Mouse (Mus musculus): ENCODE data around the gene Pole2. TPM values are rescaled to one million over a fixed set of nuclear protein-coding genes. Genes with fewer than 3 reads are reported as not detected.

The Pole2 gene
- total RNA-seq (2017): 24.0 and 60.9 TPM in 2 replicates

DNA sequence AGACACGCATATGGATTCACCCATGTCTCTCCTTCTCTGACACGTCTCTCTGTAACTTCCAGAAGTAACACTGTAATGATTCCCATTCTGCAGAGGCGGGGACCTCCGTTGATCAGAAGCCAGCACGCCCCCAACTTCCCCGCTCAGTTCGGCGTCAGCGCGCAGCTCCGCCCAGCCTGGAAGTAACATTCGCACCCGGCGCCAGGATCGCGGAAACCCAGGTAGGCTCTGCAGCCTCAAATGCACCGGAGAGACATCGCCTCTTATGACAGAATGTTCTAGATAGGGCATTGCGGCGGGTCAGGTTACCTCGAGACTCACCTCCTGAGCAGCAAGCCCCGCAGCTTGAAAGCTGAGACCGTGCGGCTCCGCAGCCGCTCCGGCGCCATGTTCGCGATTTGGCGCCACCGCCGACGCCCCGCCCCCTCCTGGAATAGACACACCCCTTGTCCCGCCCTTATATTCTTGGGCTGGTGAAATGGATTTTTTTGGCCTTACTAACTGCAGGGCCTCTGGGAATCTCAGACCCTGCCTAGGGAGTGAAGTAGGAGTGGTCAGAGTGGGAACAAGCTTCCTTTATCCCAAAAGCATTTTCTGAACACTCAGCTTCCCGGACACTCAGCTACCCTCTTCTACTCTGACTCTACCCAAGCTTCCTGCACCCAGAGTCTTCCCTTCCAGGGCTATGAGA lies at the start of gene Pole2:
TSS of gene Pole2 (minus strand) at position 420 of the 691 bp plus-strand sequence.
- ATAC-seq (replicated peaks in 1 of 2; ENCODE audit: insufficient read depth in 1 of 2, low FRiP score in 2 of 2, low TSS enrichment in 1 of 2, low read depth in 1 of 2, poor library complexity in 2 of 2, severe bottlenecking in 2 of 2): peak; percentile 92 to 94

DNA sequence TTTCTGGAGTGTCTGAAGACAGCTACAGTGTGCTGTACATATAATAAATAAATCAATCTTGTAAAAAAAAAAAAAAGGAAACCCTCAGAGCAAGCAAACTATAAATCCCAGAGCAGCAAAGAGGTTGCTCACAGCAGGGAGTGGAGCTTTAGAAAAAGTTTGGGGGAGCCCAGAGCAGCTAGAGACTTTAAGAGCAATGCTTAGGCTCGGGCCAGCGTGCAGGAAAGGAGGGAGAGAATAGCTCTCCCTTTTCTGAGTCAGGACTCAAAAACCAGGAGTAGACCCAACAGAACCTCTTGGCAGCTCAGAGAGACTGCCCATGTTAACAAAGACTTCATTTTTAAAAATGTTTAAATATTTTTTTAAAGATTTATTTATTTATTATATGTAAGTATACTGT lies 41.0 kb upstream of the Pole2 start:
- ATAC-seq (replicated peaks in 1 of 2; ENCODE audit: insufficient read depth in 1 of 2, low FRiP score in 2 of 2, low TSS enrichment in 1 of 2, low read depth in 1 of 2, poor library complexity in 2 of 2, severe bottlenecking in 2 of 2): no peak

DNA sequence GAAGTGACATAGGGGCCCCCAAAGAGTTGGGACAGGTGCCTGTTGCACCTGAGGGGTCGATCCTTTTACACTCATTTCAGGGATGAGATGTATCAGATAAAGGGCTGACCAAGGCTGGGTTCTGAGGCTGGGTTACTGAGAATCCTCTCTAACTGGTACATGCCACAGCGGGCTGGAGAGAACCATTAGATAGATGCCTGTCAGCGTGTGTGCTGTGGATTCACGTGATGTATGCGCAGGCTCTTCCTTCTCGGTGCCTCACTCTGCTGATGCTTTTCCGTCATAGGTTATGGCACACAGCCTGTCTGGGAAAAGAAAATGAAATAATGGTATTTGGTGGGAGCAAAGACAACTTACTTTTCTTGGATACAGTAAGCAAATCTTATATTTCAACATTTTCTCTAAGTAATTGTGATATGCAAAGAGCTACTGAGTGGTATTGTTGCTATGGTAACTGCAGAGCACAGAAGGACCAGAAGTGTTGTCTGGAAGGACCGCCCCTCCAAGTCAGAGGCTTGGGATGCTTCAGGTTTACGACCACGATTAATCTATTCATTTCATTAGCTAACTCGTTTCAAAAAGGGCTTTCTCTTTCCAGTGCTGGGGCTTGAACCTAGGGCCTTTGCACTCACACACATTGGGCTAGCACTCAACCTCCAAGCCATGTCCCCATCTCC lies 40.1 kb upstream of the Pole2 start:
- ATAC-seq (replicated peaks in 1 of 2; ENCODE audit: insufficient read depth in 1 of 2, low FRiP score in 2 of 2, low TSS enrichment in 1 of 2, low read depth in 1 of 2, poor library complexity in 2 of 2, severe bottlenecking in 2 of 2): no peak

DNA sequence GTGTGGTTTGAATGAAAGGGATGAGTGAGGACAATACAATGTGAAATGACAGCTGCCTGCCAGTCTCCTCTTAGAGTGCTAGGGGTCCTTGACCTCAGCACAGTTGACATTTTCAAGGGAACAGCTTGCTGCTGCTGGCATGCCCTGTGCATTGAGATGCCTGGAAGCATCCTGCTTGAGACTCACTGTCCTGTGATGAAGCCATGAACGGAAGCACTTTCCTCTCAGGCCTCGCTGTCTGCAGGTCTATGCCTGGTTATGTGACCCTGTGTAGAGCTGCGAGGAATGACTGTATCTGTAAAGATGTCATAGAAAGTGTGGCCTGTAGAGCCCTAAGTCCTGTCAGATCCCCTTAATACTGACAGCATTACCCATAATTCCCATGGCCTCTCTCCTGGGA lies 37.0 kb upstream of the Pole2 start:
- ATAC-seq (replicated peaks in 1 of 2; ENCODE audit: insufficient read depth in 1 of 2, low FRiP score in 2 of 2, low TSS enrichment in 1 of 2, low read depth in 1 of 2, poor library complexity in 2 of 2, severe bottlenecking in 2 of 2): no peak

DNA sequence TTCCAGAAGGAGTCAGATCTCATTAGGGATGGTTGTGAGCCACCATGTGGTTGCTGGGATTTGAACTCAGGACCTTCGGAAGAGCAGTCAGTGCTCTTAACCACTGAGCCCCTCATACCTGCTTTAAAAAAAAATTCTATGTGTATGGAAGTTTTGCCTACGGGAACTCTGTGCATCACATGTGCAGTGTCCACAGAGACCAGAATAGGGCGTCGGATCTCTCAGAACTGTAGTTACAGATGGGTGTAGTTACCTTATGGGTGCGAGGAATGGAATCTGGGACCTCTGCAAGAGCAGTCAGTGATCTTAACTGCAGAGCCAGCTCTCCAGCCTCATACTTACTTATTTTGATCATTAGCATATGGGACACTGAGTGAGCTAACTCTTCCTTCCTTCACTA lies 34.3 kb upstream of the Pole2 start:
- no peak for ATAC-seq (replicated peaks in 1 of 2; ENCODE audit: insufficient read depth in 1 of 2, low FRiP score in 2 of 2, low TSS enrichment in 1 of 2, low read depth in 1 of 2, poor library complexity in 2 of 2, severe bottlenecking in 2 of 2)

DNA sequence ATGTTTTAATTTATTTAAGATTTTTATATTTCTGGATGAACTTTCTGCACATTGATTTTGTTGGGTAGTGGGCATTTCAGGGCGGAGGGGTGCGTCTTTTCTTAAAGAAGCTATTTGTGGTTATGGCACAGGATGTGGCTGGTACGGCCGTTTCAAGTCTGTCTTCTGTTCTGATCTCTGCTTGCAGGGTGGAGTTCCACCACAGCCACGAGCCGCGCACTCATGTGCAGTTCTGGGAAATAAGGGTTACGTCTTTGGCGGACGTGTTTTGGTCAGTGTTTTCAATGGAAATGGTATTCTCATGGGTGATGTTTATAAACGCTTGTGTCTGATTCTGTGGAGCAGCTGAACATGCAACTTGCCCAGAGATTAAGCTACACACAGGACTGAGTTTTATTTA lies 29.8 kb upstream of the Pole2 start:
- ATAC-seq (replicated peaks in 1 of 2; ENCODE audit: insufficient read depth in 1 of 2, low FRiP score in 2 of 2, low TSS enrichment in 1 of 2, low read depth in 1 of 2, poor library complexity in 2 of 2, severe bottlenecking in 2 of 2): peak; percentile 42 to 45

DNA sequence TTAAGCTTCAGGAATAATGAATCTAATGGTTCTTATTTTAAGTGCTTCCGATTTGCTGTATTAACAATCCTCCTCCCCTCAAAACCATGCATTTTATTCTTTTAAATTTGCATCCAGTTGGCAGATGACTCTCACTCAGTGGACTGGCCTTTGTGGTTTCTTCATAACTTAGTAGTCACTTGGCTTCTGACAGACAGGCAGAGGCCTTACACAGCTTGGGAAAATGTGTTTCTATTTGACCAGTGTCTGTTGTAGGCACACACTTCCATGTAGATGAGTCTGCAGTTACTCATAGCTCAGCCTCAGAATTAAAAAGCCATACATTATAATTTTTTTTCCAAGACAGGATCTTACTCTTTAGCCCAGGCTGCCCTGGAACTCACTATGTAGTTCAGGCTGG lies 25.8 kb upstream of the Pole2 start:
- ATAC-seq (replicated peaks in 1 of 2; ENCODE audit: insufficient read depth in 1 of 2, low FRiP score in 2 of 2, low TSS enrichment in 1 of 2, low read depth in 1 of 2, poor library complexity in 2 of 2, severe bottlenecking in 2 of 2): no peak

DNA sequence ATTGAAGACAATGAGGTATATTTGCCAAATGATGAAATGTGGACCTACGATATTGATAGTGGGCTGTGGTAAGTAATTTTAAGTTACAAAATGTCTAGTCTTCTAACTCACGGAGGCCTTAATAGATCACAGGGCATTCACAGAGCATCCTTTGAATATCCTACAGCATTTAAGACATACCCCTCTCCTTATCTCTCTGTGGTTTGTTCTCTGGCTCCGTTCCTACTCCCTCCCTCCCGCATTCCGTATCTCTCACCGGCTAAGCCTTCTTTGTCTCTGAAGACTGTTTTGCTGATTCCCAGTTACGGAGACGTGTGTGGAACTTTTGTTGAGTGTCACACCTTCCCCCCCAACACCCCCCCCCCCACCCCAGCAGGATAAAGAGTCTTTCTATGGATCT lies 22.8 kb upstream of the Pole2 start:
- ATAC-seq (replicated peaks in 1 of 2; ENCODE audit: insufficient read depth in 1 of 2, low FRiP score in 2 of 2, low TSS enrichment in 1 of 2, low read depth in 1 of 2, poor library complexity in 2 of 2, severe bottlenecking in 2 of 2): no peak

DNA sequence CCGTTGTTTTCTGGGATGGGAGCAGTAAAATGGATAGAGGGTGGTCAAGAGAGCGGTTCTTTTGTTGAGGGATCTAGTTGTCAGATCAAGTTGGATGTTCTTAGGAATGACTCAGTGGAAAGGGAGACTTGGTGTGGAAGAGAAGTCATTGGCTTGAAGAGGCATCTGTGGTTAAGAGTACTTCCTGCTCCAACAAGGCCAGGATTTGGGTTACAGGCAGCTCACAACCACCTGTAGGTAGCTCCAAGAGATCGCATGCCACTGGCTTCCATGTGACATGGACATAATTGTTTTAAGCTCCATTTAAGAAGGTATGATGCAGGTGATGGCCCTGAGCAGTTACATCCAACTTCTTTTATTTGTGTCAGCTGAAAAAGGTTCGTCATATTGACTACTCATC lies 21.8 kb upstream of the Pole2 start:
- no peak for ATAC-seq (replicated peaks in 1 of 2; ENCODE audit: insufficient read depth in 1 of 2, low FRiP score in 2 of 2, low TSS enrichment in 1 of 2, low read depth in 1 of 2, poor library complexity in 2 of 2, severe bottlenecking in 2 of 2)

DNA sequence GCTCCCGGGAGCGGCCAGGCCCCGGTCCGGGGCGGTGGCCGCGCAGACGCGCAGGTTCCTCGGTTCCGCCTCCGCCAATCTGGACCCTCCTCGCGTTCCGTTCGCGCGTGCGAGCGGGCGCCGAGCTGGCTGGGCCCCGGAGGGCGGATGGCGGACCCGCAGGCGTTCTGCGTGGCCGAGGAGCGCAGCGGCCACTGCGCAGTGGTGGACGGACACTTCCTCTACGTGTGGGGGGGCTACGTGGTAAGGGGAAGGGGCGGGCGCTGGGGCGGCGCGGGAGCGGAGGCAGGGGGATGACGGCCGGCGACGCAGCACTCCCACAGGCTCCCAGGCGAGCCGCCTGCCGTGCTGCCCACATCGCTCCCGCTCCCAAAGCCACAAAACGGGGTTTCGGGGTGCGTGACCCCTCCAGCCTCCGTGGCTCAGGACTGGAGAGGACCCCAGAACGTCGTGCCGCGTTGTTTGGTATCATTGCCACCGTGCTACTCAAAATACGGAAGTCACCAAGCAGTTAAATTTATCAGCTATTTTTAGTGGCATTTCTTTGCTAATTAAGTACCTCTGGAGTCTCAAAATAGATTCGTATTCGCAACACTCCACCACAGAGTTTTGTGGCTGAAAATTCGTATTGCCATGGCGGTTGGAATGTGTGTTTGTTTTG lies 13.9 kb upstream of the Pole2 start:
- ATAC-seq (replicated peaks in 1 of 2; ENCODE audit: insufficient read depth in 1 of 2, low FRiP score in 2 of 2, low TSS enrichment in 1 of 2, low read depth in 1 of 2, poor library complexity in 2 of 2, severe bottlenecking in 2 of 2): peak; percentile 61 to 63

DNA sequence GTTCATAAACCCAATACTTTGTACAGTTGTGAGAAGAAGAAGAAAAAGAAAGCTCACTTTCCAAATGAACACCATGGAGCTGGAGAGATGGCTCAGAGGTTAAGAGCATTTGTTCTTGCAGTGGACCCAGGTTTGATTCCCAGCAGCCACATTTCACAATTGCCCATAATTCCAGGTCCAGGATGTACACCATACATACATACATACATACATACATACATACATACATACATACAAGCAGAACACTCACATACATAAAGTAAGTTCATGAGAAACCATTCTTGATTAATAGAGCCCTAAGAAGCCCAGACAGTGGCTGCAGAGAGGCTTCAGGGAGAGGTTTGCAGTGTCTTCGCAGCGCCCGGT lies 13.4 kb upstream of the Pole2 start:
- ATAC-seq (replicated peaks in 1 of 2; ENCODE audit: insufficient read depth in 1 of 2, low FRiP score in 2 of 2, low TSS enrichment in 1 of 2, low read depth in 1 of 2, poor library complexity in 2 of 2, severe bottlenecking in 2 of 2): no peak

DNA sequence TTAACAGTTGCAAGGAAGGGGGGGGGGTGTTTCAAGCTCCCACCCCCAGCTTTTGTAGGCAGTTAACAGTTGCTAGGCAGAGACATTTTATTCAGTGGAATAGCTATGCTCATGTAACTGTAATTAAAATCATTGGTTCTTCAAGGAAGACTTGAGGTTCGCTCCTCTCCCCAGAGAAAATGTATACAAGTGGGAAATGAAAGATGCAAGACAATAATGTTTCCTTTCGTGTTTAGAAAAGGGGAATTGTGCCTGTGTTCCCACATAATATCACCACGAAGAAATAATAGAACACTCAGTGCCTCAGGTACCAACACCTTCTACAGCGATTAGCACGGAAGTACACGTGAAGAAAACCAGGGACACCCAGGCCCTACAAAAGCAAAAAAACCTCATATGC lies 12.9 kb upstream of the Pole2 start, which contains the start of gene Klhdc1:
TSS of gene Klhdc1 (plus strand) at position 301 of the 400 bp plus-strand sequence.
- no peak for ATAC-seq (replicated peaks in 1 of 2; ENCODE audit: insufficient read depth in 1 of 2, low FRiP score in 2 of 2, low TSS enrichment in 1 of 2, low read depth in 1 of 2, poor library complexity in 2 of 2, severe bottlenecking in 2 of 2)

DNA sequence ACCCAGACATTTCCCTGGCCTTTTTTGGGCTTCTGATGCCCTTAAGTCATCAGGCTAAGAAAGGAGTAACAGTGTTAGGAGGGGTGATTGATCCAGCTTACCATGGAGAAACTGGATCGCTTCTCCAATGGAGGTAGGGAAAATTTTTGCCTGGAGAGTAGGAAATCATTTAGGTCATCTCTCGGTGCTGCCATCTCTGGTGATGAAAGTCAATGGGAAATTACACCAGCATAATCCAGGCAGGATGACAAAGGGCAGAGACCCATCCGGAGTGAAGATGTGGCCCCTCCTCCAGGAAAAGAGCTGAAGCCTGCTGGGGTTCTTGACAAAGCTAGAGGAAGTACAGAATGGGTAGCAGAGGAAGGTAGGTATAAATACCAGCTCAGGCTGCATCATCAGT lies 10.3 kb upstream of the Pole2 start:
- no peak for ATAC-seq (replicated peaks in 1 of 2; ENCODE audit: insufficient read depth in 1 of 2, low FRiP score in 2 of 2, low TSS enrichment in 1 of 2, low read depth in 1 of 2, poor library complexity in 2 of 2, severe bottlenecking in 2 of 2)

DNA sequence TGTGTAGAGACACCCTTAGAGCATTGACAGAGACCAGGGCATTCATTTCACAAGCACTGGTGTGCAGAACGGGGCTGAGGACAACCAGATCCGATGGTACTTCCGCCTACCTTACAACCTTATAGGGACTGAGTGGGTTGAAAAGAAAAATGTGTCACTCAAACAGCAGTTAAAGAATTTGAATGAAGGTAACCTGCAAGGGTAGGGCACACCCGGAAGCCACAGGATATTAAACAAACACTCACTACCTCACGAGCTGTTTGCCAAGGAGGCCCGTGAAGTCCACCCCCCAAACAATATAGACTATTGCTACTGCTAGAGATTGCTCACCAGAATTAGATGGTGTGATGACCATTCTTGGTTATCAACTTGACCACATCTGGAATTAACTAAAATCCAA lies 7.8 kb upstream of the Pole2 start:
- ATAC-seq (replicated peaks in 1 of 2; ENCODE audit: insufficient read depth in 1 of 2, low FRiP score in 2 of 2, low TSS enrichment in 1 of 2, low read depth in 1 of 2, poor library complexity in 2 of 2, severe bottlenecking in 2 of 2): no peak

DNA sequence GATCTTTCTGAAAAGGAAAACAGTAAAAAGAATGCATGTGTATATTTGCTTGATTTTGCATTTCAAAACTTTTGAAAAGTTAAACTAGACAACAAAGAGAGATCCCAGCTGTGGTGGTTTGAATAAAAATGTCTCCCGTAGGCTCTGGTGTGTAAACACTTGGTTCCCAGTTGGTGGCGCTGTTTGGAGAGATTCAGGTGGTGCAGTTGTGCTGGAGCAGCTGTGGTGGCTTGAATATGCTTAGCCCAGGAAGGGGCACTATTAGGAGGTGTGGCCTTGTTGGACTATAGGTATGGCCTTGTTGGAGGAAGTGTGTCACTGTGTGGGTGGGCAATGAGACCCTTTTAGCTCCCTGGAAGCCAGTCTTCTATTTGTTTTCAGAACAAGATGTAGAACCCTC lies 1.3 kb upstream of the Pole2 start:
- 0 out of 4 replicates have a peak, but pooled peaks have one; percentile 37 to 50 for ATAC-seq (replicated peaks in 1 of 2; ENCODE audit: insufficient read depth in 1 of 2, low FRiP score in 2 of 2, low TSS enrichment in 1 of 2, low read depth in 1 of 2, poor library complexity in 2 of 2, severe bottlenecking in 2 of 2)

DNA sequence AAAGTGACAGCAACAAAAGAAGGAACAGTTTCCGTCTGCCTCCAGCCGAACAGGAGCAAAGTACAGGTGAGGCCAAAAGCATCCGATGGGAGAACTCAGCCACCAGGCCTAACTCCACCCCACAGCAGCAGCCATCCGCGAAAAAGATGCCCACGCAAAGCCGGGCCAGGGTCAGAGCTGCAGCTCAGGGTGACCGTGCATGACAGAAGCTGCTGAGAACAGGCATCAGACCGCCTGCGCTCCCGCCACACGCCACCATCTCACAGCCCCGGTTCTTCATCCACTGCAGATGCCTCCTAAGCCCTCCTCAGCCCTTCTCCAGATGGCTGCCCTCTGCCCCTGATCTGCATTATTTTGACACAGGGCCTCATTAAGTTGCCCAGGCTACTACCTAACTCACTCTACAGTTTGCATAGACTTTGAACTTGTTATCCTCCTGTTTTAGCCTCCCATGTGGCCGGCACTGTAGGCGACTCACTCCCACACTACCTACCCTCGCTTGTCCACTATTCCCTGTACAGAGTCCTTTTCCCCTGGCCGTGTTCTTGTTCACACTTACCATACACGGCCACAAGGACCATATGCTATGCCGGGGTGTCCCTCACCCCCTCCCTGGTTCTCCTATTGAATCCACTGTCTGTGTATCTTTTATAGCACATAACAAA lies 7.2 kb downstream of the Pole2 start:
- no peak for ATAC-seq (replicated peaks in 1 of 2; ENCODE audit: insufficient read depth in 1 of 2, low FRiP score in 2 of 2, low TSS enrichment in 1 of 2, low read depth in 1 of 2, poor library complexity in 2 of 2, severe bottlenecking in 2 of 2)

DNA sequence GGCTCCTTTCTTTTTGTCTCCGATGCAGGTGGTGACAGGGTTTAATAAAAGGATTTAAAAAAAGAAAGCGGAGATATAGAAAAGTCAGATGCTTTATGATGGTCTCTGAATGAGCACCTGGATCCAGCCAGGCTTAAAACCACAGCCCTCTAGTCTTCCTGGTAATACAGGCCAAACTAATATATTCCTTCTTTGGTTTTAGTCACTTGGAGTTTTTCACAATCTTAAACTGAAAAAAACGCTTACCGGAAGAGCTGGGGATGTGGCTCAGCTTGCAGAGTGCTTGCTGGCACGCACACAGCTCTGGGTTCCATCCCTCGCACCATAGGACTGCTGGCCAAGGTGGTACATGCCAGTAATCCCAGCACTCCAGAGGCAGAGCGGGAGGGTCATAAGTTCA lies 11.4 kb downstream of the Pole2 start:
- ATAC-seq (replicated peaks in 1 of 2; ENCODE audit: insufficient read depth in 1 of 2, low FRiP score in 2 of 2, low TSS enrichment in 1 of 2, low read depth in 1 of 2, poor library complexity in 2 of 2, severe bottlenecking in 2 of 2): no peak

All from hematopoietic stem cell, adult 5-6 weeks (primary cell).